Mouse (Mus musculus) stomach, embryonic 16.5 days (tissue): ENCODE data around the gene Atxn7l1. TPM values are rescaled to one million over a fixed set of nuclear protein-coding genes. Genes with fewer than 3 reads are reported as not detected.
A peak's percentile ranks its signal among the peaks of the same experiment; 100 is the strongest.

Source experiments
- ATAC-seq: fragments of 200-750 bp; cut with Nextera tagmentation; 2 replicates; pipeline ENCODE4 v1.8.0; 2017; ENCODE audit warnings: moderate number of reproducible peaks, moderate TSS enrichment; ENCODE audit not compliant: insufficient read depth, low FRiP score
- H3K27ac ChIP-seq: fragments of 300-500 bp; sonication (generic); 2 replicates; pipeline ENCODE4 v1.5.1; 2014; ENCODE audit warnings: low read length
- H3K27me3 ChIP-seq: fragments of 300-500 bp; sonication (generic); 2 replicates; pipeline ENCODE4 v1.6.1; 2014; ENCODE audit warnings: low read length, control low read depth, mixed read lengths; ENCODE audit not compliant: control insufficient read depth, insufficient read depth
- H3K36me3 ChIP-seq: fragments of 300-500 bp; sonication (generic); 2 replicates; pipeline ENCODE4 v1.6.1; 2014; ENCODE audit warnings: low read length; ENCODE audit not compliant: control insufficient read depth, insufficient read depth
- H3K4me1 ChIP-seq: fragments of 300-500 bp; sonication (generic); 2 replicates; pipeline ENCODE4 v1.6.1; 2014; ENCODE audit warnings: low read length, control low read depth, mixed read lengths; ENCODE audit not compliant: control insufficient read depth, insufficient read depth
- H3K4me2 ChIP-seq: fragments of 300-500 bp; sonication (generic); 2 replicates; pipeline ENCODE4 v1.6.1; 2014; ENCODE audit warnings: low read depth, low read length, mixed read lengths
- H3K4me3 ChIP-seq: fragments of 300-500 bp; sonication (generic); replicated peaks from 2 replicates; pipeline ENCODE4 v1.5.1; 2014; ENCODE audit warnings: mild to moderate bottlenecking, low read length
- H3K9ac ChIP-seq: fragments of 300-500 bp; sonication (generic); 2 replicates; pipeline ENCODE4 v1.6.1; 2014; ENCODE audit warnings: low read length
- H3K9me3 ChIP-seq: fragments of 300-500 bp; sonication (generic); replicated peaks from 2 replicates; pipeline ENCODE4 v1.6.1; 2016; ENCODE audit warnings: low read length, control low read depth; ENCODE audit not compliant: control insufficient read depth
- WGBS: fragments of 180-500 bp; shearing (Covaris S2); extraction: QIAGEN DNeasy Blood & Tissue Kit; methylation state at CpG from one replicate; pipeline ENCODE4 v1.1.7; 2014; 5-methylcytosine and 5-hydroxymethylcytosine counted together
- polyA plus RNA-seq: library from polyadenylated mRNA; unstranded; fragments of >200 nt; fragmentation: Nextera tagmentation; extraction: Ambion mirVana; gene quantifications from 2 replicates; pipeline ENCODE4 v1.2.1, GENCODE M21; 2015

The Atxn7l1 gene
- polyA plus RNA-seq, 1 experiment from 2014 or later, result 13.3 TPM

GRCm38 (mm10) chr12:33242679-33243078, 95.2 kb downstream of the Atxn7l1 start:
- peaks cover 26% of the 10 kb centered on the region for H3K4me1 ChIP-seq
- no peaks in the 10 kb centered on the region for H3K9me3 ChIP-seq
- no peak overlapping the region for H3K4me2 ChIP-seq
- H3K4me3 ChIP-seq, result no peak overlapping the region
- no peak overlapping the region for H3K9ac ChIP-seq
- no peaks in the 10 kb centered on the region for H3K27me3 ChIP-seq
- ATAC-seq, result no peak
- WGBS, result 89% methylated on average over 8 of the region's 8 CpGs
- no peaks in the 10 kb centered on the region for H3K36me3 ChIP-seq
- H3K27ac ChIP-seq, result no peak overlapping the region

GRCm38 (mm10) chr12:33244132-33244875, 96.8 kb downstream of the Atxn7l1 start:
- Histone ChIP-seq H3K9me3 (no peaks in the 10 kb centered on the region), H3K4me1 (peaks cover 26% of the 10 kb centered on the region), H3K27ac (peak overlapping the region; percentile 61; the same call in 1 of the 2 replicates), H3K4me2 (no peak overlapping the region), H3K27me3 (no peaks in the 10 kb centered on the region), H3K9ac (no peak overlapping the region), H3K4me3 (no peak overlapping the region), H3K36me3 (no peaks in the 10 kb centered on the region)
- WGBS, result 54% methylated on average over 15 of the region's 15 CpGs
- ATAC-seq, result peak; percentile 56; the same call in 1 of the 2 replicates

GRCm38 (mm10) chr12:33245455-33245854, 98.0 kb downstream of the Atxn7l1 start:
- no peak overlapping the region for H3K4me3 ChIP-seq
- peak; percentile 35; the same call in 1 of the 2 replicates for ATAC-seq
- no peak overlapping the region for H3K4me2 ChIP-seq
- no peaks in the 10 kb centered on the region for H3K27me3 ChIP-seq
- no peaks in the 10 kb centered on the region for H3K9me3 ChIP-seq
- peaks cover 26% of the 10 kb centered on the region for H3K4me1 ChIP-seq
- H3K9ac ChIP-seq, result no peak overlapping the region
- no peak overlapping the region for H3K27ac ChIP-seq
- 58% methylated on average over 4 of the region's 4 CpGs for WGBS
- no peaks in the 10 kb centered on the region for H3K36me3 ChIP-seq

GRCm38 (mm10) chr12:33246878-33247277, 99.4 kb downstream of the Atxn7l1 start:
- H3K36me3 ChIP-seq, result no peaks in the 10 kb centered on the region
- 72% methylated on average over 8 of the region's 8 CpGs for WGBS

GRCm38 (mm10) chr12:33250197-33250596, 102.7 kb downstream of the Atxn7l1 start:
- no peak overlapping the region for H3K4me2 ChIP-seq
- H3K27ac ChIP-seq, result no peak overlapping the region
- no peak overlapping the region for H3K9ac ChIP-seq
- H3K27me3 ChIP-seq, result no peaks in the 10 kb centered on the region
- peaks cover 4% of the 10 kb centered on the region for H3K4me1 ChIP-seq
- H3K4me3 ChIP-seq, result no peak overlapping the region
- no peak for ATAC-seq
- WGBS, result 94% methylated on average over 6 of the region's 6 CpGs
- no peaks in the 10 kb centered on the region for H3K9me3 ChIP-seq
- H3K36me3 ChIP-seq, result no peaks in the 10 kb centered on the region

More at GRCm38 (mm10) chr12:33246878-33247277, 99.4 kb downstream of the Atxn7l1 start:
- Histone ChIP-seq H3K9me3 (no peaks in the 10 kb centered on the region), H3K9ac (no peak overlapping the region), H3K27ac (no peak overlapping the region), H3K4me3 (no peak overlapping the region), H3K27me3 (no peaks in the 10 kb centered on the region), H3K4me2 (no peak overlapping the region), H3K4me1 (peaks cover 22% of the 10 kb centered on the region)
- no peak for ATAC-seq

GRCm38 (mm10) chr12:33251399-33251798, 103.9 kb downstream of the Atxn7l1 start:
- H3K27ac ChIP-seq, result no peak overlapping the region
- no peaks in the 10 kb centered on the region for H3K4me1 ChIP-seq
- ATAC-seq, result no peak
- H3K4me3 ChIP-seq, result no peak overlapping the region
- H3K36me3 ChIP-seq, result no peaks in the 10 kb centered on the region
- no peak overlapping the region for H3K9ac ChIP-seq
- 79% methylated on average over 8 of the region's 8 CpGs for WGBS
- no peaks in the 10 kb centered on the region for H3K9me3 ChIP-seq
- H3K4me2 ChIP-seq, result no peak overlapping the region
- no peaks in the 10 kb centered on the region for H3K27me3 ChIP-seq

GRCm38 (mm10) chr12:33252621-33253020, 105.1 kb downstream of the Atxn7l1 start:
- WGBS, result 75% methylated on average over 6 of the region's 6 CpGs
- no peak overlapping the region for H3K4me3 ChIP-seq
- H3K4me1 ChIP-seq, result no peaks in the 10 kb centered on the region
- H3K27ac ChIP-seq, result no peak overlapping the region
- H3K27me3 ChIP-seq, result no peaks in the 10 kb centered on the region
- no peaks in the 10 kb centered on the region for H3K36me3 ChIP-seq
- no peaks in the 10 kb centered on the region for H3K9me3 ChIP-seq
- no peak overlapping the region for H3K9ac ChIP-seq
- ATAC-seq, result no peak
- H3K4me2 ChIP-seq, result no peak overlapping the region

- no peak overlapping the region for H3K4me2 ChIP-seq
- H3K36me3 ChIP-seq, result no peaks in the 10 kb centered on the region
- H3K27me3 ChIP-seq, result no peaks in the 10 kb centered on the region
- 56% methylated on average over 9 of the region's 9 CpGs for WGBS
- no peaks in the 10 kb centered on the region for H3K9me3 ChIP-seq
- no peak overlapping the region for H3K9ac ChIP-seq
- H3K4me1 ChIP-seq, result no peaks in the 10 kb centered on the region
- no peak overlapping the region for H3K4me3 ChIP-seq
- H3K27ac ChIP-seq, result no peak overlapping the region
- ATAC-seq, result no peak
Observed at GRCm38 (mm10) chr12:33253206-33253605, 105.7 kb downstream of the Atxn7l1 start.

- WGBS, result 84% methylated on average over 2 of the region's 2 CpGs
- no peak overlapping the region for H3K4me3 ChIP-seq
- no peak overlapping the region for H3K27ac ChIP-seq
- H3K4me1 ChIP-seq, result no peaks in the 10 kb centered on the region
- no peaks in the 10 kb centered on the region for H3K27me3 ChIP-seq
- no peaks in the 10 kb centered on the region for H3K9me3 ChIP-seq
- no peak overlapping the region for H3K4me2 ChIP-seq
- H3K9ac ChIP-seq, result no peak overlapping the region
- no peaks in the 10 kb centered on the region for H3K36me3 ChIP-seq
- ATAC-seq, result no peak
Observed at GRCm38 (mm10) chr12:33255256-33255655, 107.8 kb downstream of the Atxn7l1 start.
